Mouse (Mus musculus): Measurements from ENCODE around the gene 1700092M07Rik.

1700092M07Rik gene

GRCm38 (mm10) chr19:8789171-8789570 lies 48.7 kb downstream of the 1700092M07Rik start:
- in situ Hi-C loops (cut with MboI; ENCODE audit: low sequenced_read_pairs): no loop called here

DNA sequence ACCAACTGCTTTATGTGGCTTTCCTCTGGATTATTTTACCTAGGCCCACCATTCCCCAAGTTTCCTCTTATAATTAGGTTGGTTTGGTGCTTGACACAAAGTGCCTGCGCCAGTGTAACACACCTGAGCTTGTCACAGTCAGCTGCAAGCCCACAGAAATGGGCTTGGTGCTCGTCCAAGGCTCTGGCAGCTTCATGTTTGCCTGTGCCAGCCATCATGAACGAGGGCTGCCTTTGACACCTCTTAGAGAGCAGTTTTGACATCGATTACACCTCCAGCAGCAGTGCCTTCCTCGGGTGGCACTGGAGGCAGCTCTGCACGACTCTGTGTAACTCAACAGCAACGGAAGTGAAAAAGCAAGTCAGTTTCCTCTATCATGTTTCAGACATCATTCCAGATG lies 49.7 kb downstream of the 1700092M07Rik start:
- in situ Hi-C loops (cut with MboI; ENCODE audit: low sequenced_read_pairs): no loop called here
